Mouse (Mus musculus): ENCODE data around the gene Plbd1. TPM values are rescaled to one million over a fixed set of nuclear protein-coding genes. Genes with fewer than 3 reads are reported as not detected.

The Plbd1 gene
- polyA plus RNA-seq, 1 experiment from 2014 or later, result 21.6 TPM

Other genes starting within 250 kb of the Plbd1 start
- gene E330021D16Rik, start 246.4 kb downstream of the Plbd1 start, polyA plus RNA-seq (2015; fragmentation: Nextera tagmentation; extraction: Ambion mirVana), result 0.08 and 0.13 TPM in 2 replicates
- 26.5 and 28.5 TPM in 2 replicates for gene Atf7ip, start 155.8 kb downstream of the Plbd1 start, polyA plus RNA-seq (2015; fragmentation: Nextera tagmentation; extraction: Ambion mirVana)
- gene Gucy2c, start 119.8 kb upstream of the Plbd1 start, polyA plus RNA-seq (2015; fragmentation: Nextera tagmentation; extraction: Ambion mirVana), result 0.29 and 0.30 TPM in 2 replicates
- gene Hist4h4, start 142.5 kb upstream of the Plbd1 start, polyA plus RNA-seq (2015; fragmentation: Nextera tagmentation; extraction: Ambion mirVana), result 1.3 and 2.0 TPM in 2 replicates
- gene H2afj, start 146.3 kb upstream of the Plbd1 start, polyA plus RNA-seq (2015; fragmentation: Nextera tagmentation; extraction: Ambion mirVana), result 341 and 352 TPM in 2 replicates
- gene BC049715, start 165.7 kb upstream of the Plbd1 start, polyA plus RNA-seq (2015; fragmentation: Nextera tagmentation; extraction: Ambion mirVana), result 2.1 and 3.0 TPM in 2 replicates
- 88.9 and 90.5 TPM in 2 replicates for gene Wbp11, start 166.3 kb upstream of the Plbd1 start, polyA plus RNA-seq (2015; fragmentation: Nextera tagmentation; extraction: Ambion mirVana)
- 0.16 TPM in 1 of 2 replicates, not detected in the other for gene Smco3, start 173.5 kb upstream of the Plbd1 start, polyA plus RNA-seq (2015; fragmentation: Nextera tagmentation; extraction: Ambion mirVana)
- gene Art4, start 195.8 kb upstream of the Plbd1 start, polyA plus RNA-seq (2015; fragmentation: Nextera tagmentation; extraction: Ambion mirVana), result 15.4 and 19.2 TPM in 2 replicates
- 53.9 and 64.3 TPM in 2 replicates for gene Mgp, start 213.9 kb upstream of the Plbd1 start, polyA plus RNA-seq (2015; fragmentation: Nextera tagmentation; extraction: Ambion mirVana)

Data from thymus, postnatal 0 days (tissue).